Mouse (Mus musculus) CH12F3 (cell line): ENCODE measurements around the gene Slco1a1.
"Not testable (repeated sequence)": the region's sequence is repeated elsewhere in the genome, so short reads cannot be mapped to it uniquely, and the experiment has no call there.

Experiments used
- in situ Hi-C: fragments of 300-500 bp; cut with MboI; formaldehyde crosslinking; loops from 2 replicates; pipeline ENCODE4 v1.14.3; 2020; ENCODE audit warnings: low sequenced_read_pairs

The Slco1a1 gene

DNA sequence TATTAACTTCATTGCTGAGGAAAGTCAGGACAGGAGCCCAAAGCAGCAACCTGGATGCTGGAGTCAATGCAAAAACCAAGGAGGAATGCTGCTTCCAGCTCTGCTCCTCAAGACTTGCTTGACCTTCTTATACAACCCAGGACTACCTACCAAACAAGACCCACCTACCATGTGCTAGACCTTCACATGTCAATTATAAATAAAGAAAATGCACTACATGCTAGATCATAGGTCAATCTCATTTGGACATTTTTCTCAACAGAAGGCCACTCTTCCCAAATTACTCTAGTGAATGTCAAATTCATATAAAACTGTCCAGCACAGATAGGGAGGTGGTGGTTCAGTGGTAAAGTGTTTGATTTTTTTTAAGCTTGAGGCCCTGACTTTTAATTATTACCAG lies at the start of gene Slco1a1:
Slco1a1 (minus strand) TSS at position 101 of the 400 bp plus-strand sequence.
- in situ Hi-C loops: no loop called here

DNA sequence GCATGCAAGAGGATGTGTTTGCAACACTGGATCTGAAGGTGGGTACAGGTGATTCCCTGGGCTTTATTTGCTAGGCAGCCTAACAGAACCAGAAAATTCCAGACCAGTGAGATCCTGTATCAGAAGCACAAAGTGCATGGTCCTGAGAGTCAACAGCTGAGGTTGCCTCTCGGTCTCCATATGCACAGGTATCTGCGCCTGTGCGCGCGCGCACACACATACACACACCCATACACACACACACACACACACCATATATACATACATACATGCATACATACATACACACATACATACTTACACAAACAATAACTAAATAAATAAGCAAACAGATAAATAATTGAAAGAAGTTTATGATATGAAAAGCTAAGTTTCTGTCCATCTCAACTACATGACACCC lies 40.0 kb upstream of the Slco1a1 start:
- in situ Hi-C loops: no loop called here

DNA sequence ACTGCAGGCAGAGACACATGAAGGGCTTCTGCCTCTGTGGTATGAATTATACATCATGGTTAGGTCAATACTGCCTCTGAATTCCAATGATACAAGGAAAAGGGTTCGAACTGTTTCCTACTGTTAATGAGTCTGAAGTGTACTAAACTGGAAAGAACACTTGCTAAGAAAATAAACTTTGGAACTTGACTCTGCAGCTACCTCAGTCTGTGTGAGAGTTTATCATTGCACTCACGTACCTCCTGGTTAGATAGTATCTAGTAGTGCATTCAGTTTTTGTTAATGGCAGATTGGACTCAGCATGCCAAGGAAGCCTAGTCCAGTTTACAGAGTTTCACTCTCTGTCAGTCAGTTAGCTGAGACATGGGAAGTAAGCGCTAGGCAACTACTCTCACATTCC lies 37.9 kb upstream of the Slco1a1 start:
- in situ Hi-C loops: no loop called here

DNA sequence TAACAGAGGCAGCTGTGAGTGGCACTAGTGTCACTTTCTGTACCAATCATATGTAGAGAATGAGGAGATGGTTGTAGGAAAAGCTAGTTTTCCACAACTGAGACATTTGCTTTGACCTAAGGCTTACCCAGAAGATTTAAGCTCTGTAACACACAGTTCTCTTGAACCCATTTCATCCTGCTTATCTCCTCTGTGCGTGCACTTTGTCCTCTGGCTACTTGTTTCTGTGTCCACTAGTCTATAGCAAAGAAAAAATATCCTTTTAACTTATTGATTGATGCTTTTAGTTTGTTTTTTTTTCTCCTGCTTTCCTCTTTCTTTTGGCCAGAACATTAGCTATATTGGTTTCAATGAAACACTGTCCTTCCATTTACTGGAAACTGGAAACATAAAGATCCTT lies 15.7 kb upstream of the Slco1a1 start:
- in situ Hi-C loops: no loop called here

DNA sequence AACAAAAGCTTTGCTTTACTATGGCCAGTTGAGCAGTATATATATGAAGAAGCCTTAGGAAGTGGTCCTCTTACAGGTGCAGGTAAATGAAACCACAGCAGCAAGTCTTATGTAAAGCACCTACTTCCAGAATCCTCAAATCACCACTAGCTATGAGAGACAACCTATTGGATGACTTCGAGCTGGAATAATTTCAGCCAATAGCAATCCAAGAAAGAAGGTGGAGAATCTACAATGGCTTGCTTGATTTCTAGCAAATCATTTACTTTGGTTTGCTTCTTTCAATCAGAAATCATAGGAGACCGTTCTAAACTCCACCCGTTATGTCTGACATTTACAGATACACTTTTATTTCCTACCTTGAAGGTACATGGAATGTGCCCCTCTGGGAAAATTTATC lies 15.1 kb upstream of the Slco1a1 start:
- in situ Hi-C loops: no loop called here

DNA sequence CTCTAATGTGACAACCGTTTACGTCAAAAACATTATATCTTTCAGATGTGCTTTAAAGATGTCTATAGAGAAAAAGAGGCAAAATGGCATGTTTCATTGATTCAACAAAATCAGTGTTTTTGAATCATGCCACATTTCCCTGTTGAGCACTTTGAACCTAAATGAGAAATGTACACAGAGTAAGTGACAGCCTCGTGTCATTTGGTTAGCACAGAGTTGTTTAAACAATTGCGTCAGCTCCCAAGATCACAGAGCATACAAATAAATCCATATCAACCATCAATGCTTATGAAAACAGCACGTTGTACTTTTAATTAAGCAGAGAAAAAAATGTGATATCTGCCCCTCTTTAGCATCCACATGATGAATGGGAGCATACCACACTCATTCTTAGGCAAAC lies 13.7 kb upstream of the Slco1a1 start:
- in situ Hi-C loops: no loop called here

DNA sequence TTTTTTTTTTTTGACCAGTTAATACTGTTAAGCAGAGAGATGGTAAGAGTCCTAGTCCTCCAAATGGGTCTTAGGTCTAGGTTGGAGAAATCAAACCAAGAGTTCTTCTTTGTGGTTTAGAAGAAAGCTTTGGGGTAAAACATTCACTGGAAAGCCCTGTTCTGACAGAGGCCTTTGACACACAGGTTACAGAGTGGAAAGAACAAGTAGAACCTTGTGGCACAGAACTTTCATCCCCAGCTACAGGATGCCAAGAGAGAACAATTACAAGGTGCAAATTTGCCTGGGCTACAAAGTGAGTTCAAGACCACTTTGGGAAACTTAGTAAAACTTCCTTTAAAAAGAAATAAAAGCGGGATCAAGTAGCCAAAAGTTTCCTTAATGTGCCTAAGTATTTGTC lies 6.3 kb downstream of the Slco1a1 start:
- in situ Hi-C loops: no loop called here

DNA sequence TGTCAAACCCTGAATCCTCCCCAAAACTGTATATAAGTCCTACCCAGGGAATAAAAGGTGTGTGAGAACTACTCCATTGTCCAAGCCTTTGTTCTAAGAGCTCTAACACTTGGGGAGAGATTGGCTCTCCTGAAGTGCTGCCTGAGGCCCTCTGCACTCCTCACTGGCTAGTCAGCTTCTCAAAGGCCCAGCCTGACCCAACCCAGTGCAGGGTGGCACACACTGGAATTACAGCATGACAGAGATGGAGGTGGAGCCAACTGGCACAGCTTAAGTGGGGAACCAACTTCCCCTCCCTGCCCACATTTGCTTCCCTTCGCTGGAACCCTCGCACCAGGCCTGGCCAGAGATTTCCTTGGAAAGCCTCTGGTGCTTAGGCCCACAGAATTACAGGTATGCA lies 48.6 kb downstream of the Slco1a1 start:
- in situ Hi-C loops: no loop called here

DNA sequence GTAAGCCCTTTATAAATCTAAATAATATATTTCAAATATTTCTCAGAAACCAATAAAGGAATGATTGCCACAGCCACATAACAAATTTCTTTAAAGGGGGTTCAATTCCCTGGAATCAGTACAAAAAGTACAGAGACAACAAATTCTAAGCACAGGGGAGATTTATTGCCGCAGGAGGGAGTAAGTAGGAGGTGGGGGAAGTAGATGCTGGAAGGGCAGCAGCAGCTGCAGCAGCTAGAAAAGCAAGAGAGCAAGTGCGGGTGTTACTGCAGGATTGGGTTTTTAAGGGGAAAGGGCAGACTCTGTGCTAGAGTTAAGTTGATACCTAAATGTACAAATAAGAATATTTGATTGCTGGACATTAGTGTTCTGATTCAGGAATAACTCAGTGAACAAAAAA lies 57.0 kb downstream of the Slco1a1 start:
- in situ Hi-C loops: no loop called here

DNA sequence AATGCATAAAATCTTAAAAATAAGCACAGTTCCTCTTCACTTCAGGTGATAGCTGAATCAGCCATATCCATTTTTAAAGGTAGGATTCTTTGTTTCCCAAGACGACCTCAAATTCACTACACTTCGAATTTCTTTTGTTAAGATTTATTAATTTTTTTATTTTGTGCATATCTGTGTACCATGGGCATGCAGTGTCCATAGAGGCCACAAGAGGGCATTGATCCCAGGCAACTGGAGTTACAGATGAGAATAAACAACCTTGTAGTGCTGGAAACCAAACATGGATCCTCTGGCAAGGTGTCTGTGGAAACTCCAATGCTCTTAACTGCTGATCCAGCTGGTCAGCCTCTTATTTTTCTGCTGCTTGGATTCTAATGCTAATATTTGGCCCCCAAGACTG lies 58.5 kb downstream of the Slco1a1 start:
- in situ Hi-C loops: no loop called here

DNA sequence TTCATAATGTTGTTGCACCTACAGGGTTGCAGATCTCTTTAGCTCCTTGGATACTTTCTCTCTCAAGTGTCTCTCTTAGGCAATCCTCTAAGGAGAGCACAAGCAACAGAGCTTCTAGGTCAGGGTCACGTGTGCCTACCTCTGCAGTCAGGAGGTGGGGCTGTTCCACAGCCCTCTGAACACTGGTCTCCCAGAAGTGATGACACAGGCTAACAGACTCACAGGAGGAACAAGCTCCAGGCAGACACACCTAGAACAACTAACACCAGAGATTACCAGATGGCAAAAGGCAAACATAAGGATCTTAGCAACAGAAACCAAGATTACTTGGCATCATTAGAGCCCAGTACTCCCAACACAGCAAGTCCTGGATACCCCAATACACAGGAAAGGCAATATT lies 64.2 kb downstream of the Slco1a1 start:
- in situ Hi-C loops: no loop called here

DNA sequence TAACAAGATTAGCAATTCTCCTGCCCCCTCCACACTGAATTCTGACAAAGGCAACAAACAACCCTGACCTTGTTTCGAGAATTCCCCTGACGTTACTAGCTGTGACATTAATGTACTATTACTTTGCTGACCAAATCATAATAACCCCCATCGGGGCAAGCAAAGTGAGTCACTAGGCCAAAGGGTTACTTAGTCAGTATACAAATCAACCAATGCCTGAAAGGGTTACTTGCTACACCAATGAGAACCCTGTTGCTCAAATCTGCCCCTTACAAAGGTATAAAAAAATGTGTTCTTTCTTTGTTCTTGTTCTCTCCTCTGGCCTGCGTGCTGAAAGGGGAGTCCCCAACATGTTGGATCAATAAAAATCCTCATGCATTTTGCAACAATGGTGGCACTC lies 71.0 kb downstream of the Slco1a1 start:
- in situ Hi-C loops: not testable (repeated sequence)

DNA sequence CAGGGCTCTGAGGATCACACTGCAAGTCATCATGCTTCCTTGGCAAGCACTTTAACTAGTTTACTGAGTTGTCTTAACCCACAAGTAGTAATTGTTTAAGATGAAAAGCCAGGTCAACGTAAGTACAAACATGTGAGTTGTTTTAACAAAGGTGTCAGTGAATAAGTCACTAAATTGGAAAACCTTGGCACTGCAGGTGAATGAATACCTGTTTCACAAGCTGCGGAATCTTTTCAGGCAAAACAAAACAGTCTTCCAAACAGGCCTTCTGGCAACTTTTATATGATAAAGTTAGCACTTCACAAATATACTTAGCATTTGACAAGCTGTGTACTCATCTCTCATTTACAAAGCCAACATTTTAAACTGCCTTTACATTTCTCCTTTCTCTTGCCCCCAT lies 75.1 kb downstream of the Slco1a1 start:
- in situ Hi-C loops: no loop called here

DNA sequence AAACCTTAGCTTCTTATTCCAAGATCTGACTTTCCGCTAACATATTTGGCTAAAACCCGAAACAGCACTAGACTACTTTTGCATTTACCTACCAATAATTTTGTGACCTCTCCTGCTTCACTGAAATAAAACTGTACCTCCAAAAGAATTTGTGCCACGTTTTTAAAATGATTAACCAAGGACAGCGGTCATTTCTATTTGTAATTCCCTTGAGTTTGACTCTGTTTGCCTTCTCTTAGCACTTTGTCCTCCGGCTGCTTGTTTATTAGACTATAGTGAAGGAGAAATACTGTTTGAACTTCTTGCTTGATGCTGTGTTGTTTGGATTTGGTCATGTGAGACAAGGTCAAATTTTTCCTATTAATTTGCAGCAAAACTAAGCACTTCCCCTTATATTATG lies 78.0 kb downstream of the Slco1a1 start:
- in situ Hi-C loops: no loop called here

DNA sequence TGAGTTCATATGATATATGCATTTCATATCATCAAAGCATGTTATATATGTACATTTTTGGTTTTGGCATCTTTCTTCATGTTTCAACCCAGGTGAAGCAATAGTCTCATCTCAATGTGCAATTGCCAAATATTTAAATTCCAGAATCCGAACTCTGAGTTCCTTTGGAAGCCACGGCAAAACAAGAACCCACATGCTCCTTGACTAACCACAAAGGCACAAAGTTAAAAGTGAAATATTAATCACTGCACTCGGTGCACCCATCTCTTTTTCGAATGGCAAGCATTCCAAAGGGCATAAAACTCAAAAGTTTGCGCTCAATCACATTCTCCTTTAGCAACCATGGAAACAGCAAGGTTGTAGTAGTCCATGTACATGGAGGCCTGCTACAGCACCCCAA lies 80.7 kb downstream of the Slco1a1 start:
- in situ Hi-C loops: no loop called here

DNA sequence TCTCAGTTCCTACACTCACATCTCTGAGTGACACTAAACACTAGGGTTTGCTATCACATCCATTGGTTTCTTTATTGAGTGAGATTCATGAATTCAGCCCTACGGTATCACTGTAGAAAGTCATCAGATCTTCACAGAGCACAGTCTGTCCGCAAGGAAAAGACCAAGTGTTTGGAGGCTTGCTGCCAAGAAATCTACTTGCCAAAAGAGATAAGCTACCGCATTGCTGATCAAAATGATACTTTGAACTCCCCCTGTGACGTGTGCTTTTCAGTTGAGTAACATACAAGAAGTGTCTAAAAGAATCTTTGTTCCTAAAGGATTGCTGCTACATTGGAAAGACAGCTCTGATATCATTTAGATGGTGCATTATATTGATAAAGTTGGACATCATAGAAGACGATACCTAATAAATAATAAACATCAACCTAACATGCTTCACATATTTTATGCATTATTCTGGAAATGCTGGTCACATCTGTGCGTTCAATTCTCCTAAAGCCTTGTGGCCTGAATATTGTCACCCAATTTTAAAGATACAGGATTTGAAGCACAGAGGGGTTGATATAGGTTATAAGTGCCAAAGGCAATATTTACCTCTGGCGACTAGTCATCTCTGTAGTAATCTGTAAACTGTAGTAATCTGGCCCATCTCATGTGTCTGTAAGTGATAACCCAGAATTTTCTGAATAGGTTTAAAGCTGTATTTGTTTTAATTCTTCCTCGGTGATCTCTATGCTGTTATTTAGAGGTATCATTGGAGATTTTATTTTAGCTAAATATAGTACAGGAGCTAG lies 88.8 kb downstream of the Slco1a1 start:
- in situ Hi-C loops: no loop called here
